Mouse (Mus musculus): Measurements from ENCODE around the gene Alx3.
"Not testable (repeated sequence)": the region's sequence is repeated elsewhere in the genome, so short reads cannot be mapped to it uniquely, and the experiment has no call there.

Alx3 gene

GRCm38 (mm10) chr3:107627641-107628040 is 32.8 kb downstream of the Alx3 start:
- no peak for DNase-seq

GRCm38 (mm10) chr3:107628551-107628950 is 33.7 kb downstream of the Alx3 start:
- DNase-seq = no peak

DNA sequence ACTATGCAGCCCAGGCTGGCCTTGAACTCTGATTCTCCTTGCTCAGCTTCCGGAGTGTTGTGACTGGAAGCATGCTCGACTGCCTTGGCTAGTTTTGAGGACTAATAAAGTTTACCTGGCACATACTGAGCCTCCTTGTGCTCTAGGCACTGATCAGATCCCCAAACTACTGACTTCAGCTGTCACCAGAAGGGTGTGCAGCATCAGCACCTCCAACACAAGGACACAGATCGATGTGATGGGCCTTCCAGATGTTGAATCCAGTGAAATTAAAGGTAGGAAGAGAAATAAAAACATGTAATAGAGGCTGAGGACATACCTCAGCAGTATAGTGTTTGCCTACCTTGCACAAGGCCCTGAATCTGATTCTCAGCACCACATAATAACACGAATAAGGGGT is 34.6 kb downstream of the Alx3 start:
- no peak for DNase-seq

- peak; percentile 20 to 22 for DNase-seq
These were observed 36.1 kb downstream of the Alx3 start, which contains the start of gene Gm10961 for GRCm38 (mm10) chr3:107630682-107631522. Gene Gm10961 (plus strand): TSS chr3:107631322.

GRCm38 (mm10) chr3:107631523-107631958 is 36.7 kb downstream of the Alx3 start, which contains the start of gene Strip1:
Gene Strip1 (minus strand): TSS chr3:107631694.
- DNase-seq = peak; percentile 95 to 97

DNA sequence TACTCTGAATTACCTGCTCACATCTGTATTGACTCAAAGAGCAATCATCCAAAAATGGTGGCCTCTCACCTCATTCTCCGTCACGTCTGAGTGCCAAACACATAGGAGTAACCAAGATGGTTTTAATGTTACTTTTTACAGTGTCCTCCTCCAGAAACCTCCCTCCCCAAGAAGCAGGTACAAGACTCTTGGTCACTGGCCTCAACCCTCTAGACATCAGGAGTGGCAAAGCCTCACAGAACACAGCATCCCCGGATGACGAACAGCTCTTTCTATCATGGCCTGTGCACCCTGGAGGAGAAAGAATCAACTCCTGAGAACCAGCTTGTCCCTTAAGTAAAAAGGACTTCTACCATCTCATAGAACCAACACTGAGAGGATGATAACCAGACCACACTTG is 38.0 kb downstream of the Alx3 start:
- no peak for DNase-seq

DNA sequence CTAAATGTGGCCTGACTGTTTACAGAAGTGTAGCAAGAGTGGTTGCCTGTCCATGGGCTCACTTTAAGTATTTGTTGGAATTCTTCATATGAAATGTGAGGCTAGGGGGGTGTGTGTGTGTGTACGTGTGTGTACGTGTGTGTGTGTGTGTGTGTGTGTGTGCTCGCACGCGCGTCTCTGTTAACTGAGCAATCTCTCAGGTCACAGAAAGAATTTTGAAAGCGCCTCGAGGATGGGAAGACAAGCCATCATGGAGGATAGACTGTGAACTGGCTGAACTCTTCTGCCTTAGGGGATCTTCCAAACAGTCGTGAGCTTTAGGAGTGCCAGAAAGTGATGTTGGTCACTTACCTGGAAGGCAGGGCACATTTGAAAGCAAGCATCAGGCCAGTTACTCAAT is 39.1 kb downstream of the Alx3 start:
- no peak for DNase-seq

DNA sequence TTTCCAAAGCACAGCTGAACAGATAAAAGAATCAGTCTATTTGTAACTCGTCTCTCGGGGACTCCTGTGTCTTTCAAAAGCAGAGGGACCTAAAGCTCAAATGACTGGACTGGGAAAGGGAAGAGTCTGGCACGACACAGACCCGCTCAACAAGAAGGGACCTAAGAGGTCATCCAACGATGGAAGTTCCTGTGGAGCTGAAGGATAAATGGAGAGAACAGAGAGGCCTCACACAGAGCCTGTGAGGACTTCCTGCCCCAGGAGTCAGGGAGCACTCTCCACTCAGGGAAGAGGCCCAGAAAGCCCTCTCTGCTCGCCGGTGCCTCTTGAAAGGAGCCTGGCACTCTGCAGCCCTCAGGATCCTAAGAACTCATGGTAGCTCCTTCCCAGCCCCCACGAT is 41.0 kb downstream of the Alx3 start:
- DNase-seq = no peak

GRCm38 (mm10) chr3:107636236-107636635 is 41.4 kb downstream of the Alx3 start:
- no peak for DNase-seq

GRCm38 (mm10) chr3:107637606-107638172 is 42.9 kb downstream of the Alx3 start:
- DNase-seq = no peak

GRCm38 (mm10) chr3:107646947-107647346 is 52.1 kb downstream of the Alx3 start:
- no peak for DNase-seq

DNA sequence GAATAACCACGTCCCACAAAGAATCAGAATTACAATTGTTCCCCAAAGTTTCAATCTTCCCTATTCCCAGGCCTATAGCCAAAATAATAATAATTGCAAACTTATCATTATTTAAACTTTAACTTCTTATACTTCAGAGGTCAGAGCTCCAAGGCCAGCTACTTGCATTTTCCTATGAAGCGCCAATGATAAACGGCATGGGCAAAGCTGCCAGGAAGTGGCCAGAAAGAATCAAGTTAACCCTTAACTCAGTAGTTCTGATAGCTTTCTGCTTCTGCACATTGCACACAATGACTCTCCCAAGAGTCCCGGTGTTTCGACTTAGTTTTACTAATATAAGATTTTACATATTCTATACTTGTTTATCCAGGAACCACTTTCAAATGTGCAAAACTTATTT is 55.4 kb downstream of the Alx3 start:
- DNase-seq = not testable (repeated sequence)

DNA sequence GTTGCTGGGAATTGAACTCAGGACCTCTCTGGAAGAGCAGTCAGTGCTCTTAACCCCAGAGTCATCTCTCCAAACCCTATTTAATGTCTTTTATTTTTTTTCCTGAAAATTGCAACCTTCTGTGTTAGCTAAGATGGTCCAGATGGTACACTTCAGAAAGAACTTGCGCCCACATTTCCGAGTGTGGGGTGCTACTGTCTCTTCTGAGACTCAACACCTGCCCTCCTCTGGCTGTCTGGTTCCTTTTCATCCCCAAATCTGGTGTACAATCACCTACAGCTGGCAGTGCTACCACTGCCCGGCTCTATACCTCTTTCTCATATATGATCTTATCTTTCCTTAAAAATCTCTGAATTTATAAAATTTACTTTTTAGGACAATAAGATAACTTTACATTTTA is 58.1 kb downstream of the Alx3 start:
- DNase-seq = no peak

DNA sequence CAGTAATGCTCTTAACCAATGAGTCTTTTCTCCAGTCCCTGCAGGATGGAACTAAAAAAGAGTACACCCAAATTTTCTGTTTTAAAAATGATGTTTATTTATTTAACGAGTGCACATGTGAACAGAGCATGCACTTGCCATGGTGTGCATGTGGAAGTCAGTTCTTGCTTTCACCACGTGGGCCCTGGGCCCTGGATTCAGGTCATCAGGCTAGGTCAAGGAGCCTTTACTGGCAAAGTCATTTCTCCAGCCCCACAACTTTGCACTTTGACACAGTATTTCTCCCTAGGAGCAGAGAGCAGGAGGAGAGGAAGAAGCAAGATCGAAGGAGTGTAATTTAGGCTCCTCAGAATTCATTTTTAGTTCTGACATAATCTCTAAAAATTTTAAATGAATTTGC is 60.0 kb downstream of the Alx3 start:
- DNase-seq = no peak
